Mouse (Mus musculus) heart, embryonic 15.5 days (tissue): ENCODE results near the gene Vmn2r51. TPM values are rescaled to one million over a fixed set of nuclear protein-coding genes. Genes with fewer than 3 reads are reported as not detected.
"Not testable (repeated sequence)": the region's sequence is repeated elsewhere in the genome, so short reads cannot be mapped to it uniquely, and the experiment has no call there.

Source experiments
- ATAC-seq: fragments of 200-750 bp; cut with Nextera tagmentation; replicated peaks from 2 replicates; pipeline ENCODE4 v1.8.0; 2017; ENCODE audit warnings: low read depth, moderate TSS enrichment; ENCODE audit not compliant: insufficient number of reproducible peaks, insufficient read depth, low FRiP score
- H3K27ac ChIP-seq: fragments of 300-500 bp; sonication (generic); 2 replicates; pipeline ENCODE4 v1.5.1; 2015; ENCODE audit warnings: mild to moderate bottlenecking, inconsistent platforms
- H3K27me3 ChIP-seq: fragments of 300-500 bp; sonication (generic); 2 replicates; pipeline ENCODE4 v1.6.1; 2015; ENCODE audit warnings: inconsistent platforms
- H3K36me3 ChIP-seq: fragments of 300-500 bp; sonication (generic); 2 replicates; pipeline ENCODE4 v1.6.1; 2015; ENCODE audit warnings: mild to moderate bottlenecking, inconsistent platforms
- H3K4me1 ChIP-seq: fragments of 300-500 bp; sonication (generic); replicated peaks from 2 replicates; pipeline ENCODE4 v1.6.1; 2015; ENCODE audit warnings: inconsistent platforms
- H3K4me2 ChIP-seq: fragments of 300-500 bp; sonication (generic); 2 replicates; pipeline ENCODE4 v1.6.1; 2015; ENCODE audit warnings: inconsistent platforms, mild to moderate bottlenecking, moderate library complexity
- H3K4me3 ChIP-seq: fragments of 300-500 bp; sonication (generic); 2 replicates; pipeline ENCODE4 v1.5.1; 2015; ENCODE audit warnings: mild to moderate bottlenecking, inconsistent platforms
- H3K9ac ChIP-seq: fragments of 300-500 bp; sonication (generic); 2 replicates; pipeline ENCODE4 v1.6.1; 2015; ENCODE audit warnings: mild to moderate bottlenecking, inconsistent platforms
- H3K9me3 ChIP-seq: fragments of 300-500 bp; sonication (generic); replicated peaks from 2 replicates; pipeline ENCODE4 v1.6.1; 2016; ENCODE audit warnings: inconsistent platforms
- WGBS: fragments of 180-500 bp; shearing (Covaris S2); methylation state at CpG from one replicate; pipeline ENCODE4 v1.1.7; 2015; ENCODE audit warnings: mixed read lengths; 5-methylcytosine and 5-hydroxymethylcytosine counted together
- polyA plus RNA-seq: library from polyadenylated mRNA; unstranded; fragments of >200 nt; fragmentation: Nextera tagmentation; extraction: Ambion mirVana; gene quantifications from 2 replicates; pipeline ENCODE4 v1.2.1, GENCODE M21; 2015

The Vmn2r51 gene
- not detected in 2 replicates for polyA plus RNA-seq

GRCm38 (mm10) chr7:10105641-10106040, at the start of gene Vmn2r51:
TSS of gene Vmn2r51 (minus strand) at chr7:10105741.
- not testable (repeated sequence) for H3K4me2 ChIP-seq, H3K4me3 ChIP-seq, H3K9me3 ChIP-seq, H3K36me3 ChIP-seq, H3K27ac ChIP-seq, H3K9ac ChIP-seq, ATAC-seq, H3K4me1 ChIP-seq, H3K27me3 ChIP-seq
- 47% methylated on average over 1 of the region's 1 CpGs for WGBS

GRCm38 (mm10) chr7:10053196-10053595, 52.3 kb downstream of the Vmn2r51 start, which contains the start of gene Vmn2r50:
TSS of gene Vmn2r50 (minus strand) at chr7:10053296.
- not testable (repeated sequence) for H3K4me2 ChIP-seq, H3K9me3 ChIP-seq, H3K9ac ChIP-seq, H3K4me3 ChIP-seq, H3K27ac ChIP-seq, H3K36me3 ChIP-seq, H3K27me3 ChIP-seq, H3K4me1 ChIP-seq, ATAC-seq

Other genes with a start within 250 kb of the Vmn2r51 start
- not detected in 2 replicates for gene Vmn2r48, start 152.2 kb downstream of the Vmn2r51 start, polyA plus RNA-seq
- gene Vmn2r49, start 113.5 kb downstream of the Vmn2r51 start, polyA plus RNA-seq, result not detected in 2 replicates
- gene Vmn2r50, start 52.4 kb downstream of the Vmn2r51 start, polyA plus RNA-seq, result not detected in 2 replicates
- not detected in 2 replicates for gene Vmn2r52, start 70.8 kb upstream of the Vmn2r51 start, polyA plus RNA-seq
- gene Vmn1r66, start 172.3 kb upstream of the Vmn2r51 start, polyA plus RNA-seq, result not detected in 2 replicates